Mouse (Mus musculus): ENCODE data around the gene Rasa3. TPM values are rescaled to one million over a fixed set of nuclear protein-coding genes. Genes with fewer than 3 reads are reported as not detected.

Gene Rasa3
- polyA plus RNA-seq, 1 experiment from 2014 or later = 48.1 TPM

GRCm38 (mm10) chr8:13630171-13630570, 47.2 kb downstream of the Rasa3 start:
- no peak for TF ChIP-seq CTCF (IDR thresholded peaks at IDR 0.05; ENCODE audit: low read depth)
- peaks cover 18% of the 10 kb centered on the region; the same call in 1 of the 2 replicates for H3K36me3 ChIP-seq (ENCODE audit: insufficient read depth)
- ATAC-seq (ENCODE audit: insufficient read depth) = no peak

GRCm38 (mm10) chr8:13629351-13630090, 47.9 kb downstream of the Rasa3 start:
- TF ChIP-seq CTCF (IDR thresholded peaks at IDR 0.05; ENCODE audit: low read depth) = no peak
- WGBS = 81% methylated on average over 10 of the region's 10 CpGs
- Histone ChIP-seq H3K9me3 (ENCODE audit: low read depth, low read length) (no peaks in the 10 kb centered on the region), H3K4me2 (no peak overlapping the region), H3K27ac (ENCODE audit: low read depth) (no peak overlapping the region), H3K4me3 (ENCODE audit: low read depth, low read length) (no peak overlapping the region), H3K4me1 (ENCODE audit: insufficient read depth) (peaks cover 15% of the 10 kb centered on the region), H3K9ac (no peak overlapping the region), H3K27me3 (ENCODE audit: insufficient read depth, low read length) (no peaks in the 10 kb centered on the region), H3K36me3 (ENCODE audit: insufficient read depth) (peaks cover 18% of the 10 kb centered on the region; the same call in 1 of the 2 replicates)
- DNase-seq = no peak
- no peak for ATAC-seq (ENCODE audit: insufficient read depth)

More at GRCm38 (mm10) chr8:13630171-13630570, 47.2 kb downstream of the Rasa3 start:
- Histone ChIP-seq H3K27me3 (ENCODE audit: insufficient read depth, low read length) (no peaks in the 10 kb centered on the region), H3K4me1 (ENCODE audit: insufficient read depth) (peaks cover 11% of the 10 kb centered on the region), H3K4me3 (ENCODE audit: low read depth, low read length) (no peak overlapping the region), H3K9me3 (ENCODE audit: low read depth, low read length) (no peaks in the 10 kb centered on the region), H3K4me2 (no peak overlapping the region), H3K27ac (ENCODE audit: low read depth) (no peak overlapping the region), H3K9ac (no peak overlapping the region)
- no peak for DNase-seq
- WGBS = 64% methylated on average over 5 of the region's 5 CpGs

GRCm38 (mm10) chr8:13628067-13628466, 49.3 kb downstream of the Rasa3 start:
- Histone ChIP-seq H3K9me3 (ENCODE audit: low read depth, low read length) (no peaks in the 10 kb centered on the region), H3K9ac (no peak overlapping the region), H3K4me3 (ENCODE audit: low read depth, low read length) (no peak overlapping the region), H3K4me2 (no peak overlapping the region), H3K4me1 (ENCODE audit: insufficient read depth) (peaks cover 26% of the 10 kb centered on the region), H3K36me3 (ENCODE audit: insufficient read depth) (peaks cover 18% of the 10 kb centered on the region; the same call in 1 of the 2 replicates), H3K27ac (ENCODE audit: low read depth) (no peak overlapping the region), H3K27me3 (ENCODE audit: insufficient read depth, low read length) (no peaks in the 10 kb centered on the region)
- DNase-seq (no peak), ATAC-seq (ENCODE audit: insufficient read depth) (no peak)
- WGBS = 91% methylated on average over 9 of the region's 9 CpGs
- TF ChIP-seq CTCF (IDR thresholded peaks at IDR 0.05; ENCODE audit: low read depth) = no peak

GRCm38 (mm10) chr8:13627591-13627990, 49.8 kb downstream of the Rasa3 start:
- no peak overlapping the region for H3K9ac ChIP-seq
- H3K4me1 ChIP-seq (ENCODE audit: insufficient read depth) = peaks cover 27% of the 10 kb centered on the region
- H3K36me3 ChIP-seq (ENCODE audit: insufficient read depth) = peaks cover 18% of the 10 kb centered on the region; the same call in 1 of the 2 replicates
- ATAC-seq (ENCODE audit: insufficient read depth) (no peak), DNase-seq (no peak)
- H3K4me2 ChIP-seq = no peak overlapping the region
- H3K4me3 ChIP-seq (ENCODE audit: low read depth, low read length) = no peak overlapping the region
- TF ChIP-seq CTCF (IDR thresholded peaks at IDR 0.05; ENCODE audit: low read depth) = no peak
- H3K27ac ChIP-seq (ENCODE audit: low read depth) = no peak overlapping the region
- H3K9me3 ChIP-seq (ENCODE audit: low read depth, low read length) = no peaks in the 10 kb centered on the region
- 90% methylated on average over 5 of the region's 5 CpGs for WGBS
- H3K27me3 ChIP-seq (ENCODE audit: insufficient read depth, low read length) = no peaks in the 10 kb centered on the region

- Histone ChIP-seq H3K4me3 (ENCODE audit: low read depth, low read length) (no peak overlapping the region), H3K4me2 (no peak overlapping the region), H3K9me3 (ENCODE audit: low read depth, low read length) (no peaks in the 10 kb centered on the region), H3K27me3 (ENCODE audit: insufficient read depth, low read length) (no peaks in the 10 kb centered on the region), H3K4me1 (ENCODE audit: insufficient read depth) (peaks cover 27% of the 10 kb centered on the region), H3K36me3 (ENCODE audit: insufficient read depth) (peaks cover 16% of the 10 kb centered on the region; the same call in 1 of the 2 replicates), H3K27ac (ENCODE audit: low read depth) (0 out of 2 replicates have a peak overlapping the region, but pooled peaks have one; percentile 50), H3K9ac (no peak overlapping the region)
- 78% methylated on average over 10 of the region's 10 CpGs for WGBS
- ATAC-seq (ENCODE audit: insufficient read depth) = no peak
- no peak for TF ChIP-seq CTCF (IDR thresholded peaks at IDR 0.05; ENCODE audit: low read depth)
- DNase-seq = no peak
Observed at GRCm38 (mm10) chr8:13626114-13626513, 51.3 kb downstream of the Rasa3 start.

- peak; percentile 44; the same call in 1 of the 2 replicates for ATAC-seq (ENCODE audit: insufficient read depth)
- DNase-seq = peak; percentile 48
- 51% methylated on average over 5 of the region's 5 CpGs for WGBS
Observed at GRCm38 (mm10) chr8:13625281-13625970, 52.0 kb downstream of the Rasa3 start.

GRCm38 (mm10) chr8:13624863-13625262, 52.5 kb downstream of the Rasa3 start:
- no peaks in the 10 kb centered on the region for H3K9me3 ChIP-seq (ENCODE audit: low read depth, low read length)
- peak; percentile 76 for ATAC-seq (ENCODE audit: insufficient read depth)
- H3K27me3 ChIP-seq (ENCODE audit: insufficient read depth, low read length) = no peaks in the 10 kb centered on the region
- peaks cover 27% of the 10 kb centered on the region for H3K4me1 ChIP-seq (ENCODE audit: insufficient read depth)
- H3K4me2 ChIP-seq = no peak overlapping the region
- no peak overlapping the region for H3K4me3 ChIP-seq (ENCODE audit: low read depth, low read length)
- H3K27ac ChIP-seq (ENCODE audit: low read depth) = peak overlapping the region; percentile 82
- TF ChIP-seq CTCF (IDR thresholded peaks at IDR 0.05; ENCODE audit: low read depth) = no peak
- DNase-seq = peak; percentile 84
- 16% methylated on average over 11 of the region's 11 CpGs for WGBS
- H3K36me3 ChIP-seq (ENCODE audit: insufficient read depth) = peaks cover 7% of the 10 kb centered on the region; the same call in 1 of the 2 replicates
- H3K9ac ChIP-seq = no peak overlapping the region

More at GRCm38 (mm10) chr8:13625281-13625970, 52.0 kb downstream of the Rasa3 start:
- no peak overlapping the region for H3K4me2 ChIP-seq
- H3K36me3 ChIP-seq (ENCODE audit: insufficient read depth) = peaks cover 10% of the 10 kb centered on the region; the same call in 1 of the 2 replicates
- peaks cover 27% of the 10 kb centered on the region for H3K4me1 ChIP-seq (ENCODE audit: insufficient read depth)
- H3K27ac ChIP-seq (ENCODE audit: low read depth) = peak overlapping the region; percentile 82
- H3K9me3 ChIP-seq (ENCODE audit: low read depth, low read length) = no peaks in the 10 kb centered on the region
- no peak overlapping the region for H3K4me3 ChIP-seq (ENCODE audit: low read depth, low read length)
- no peak for TF ChIP-seq CTCF (IDR thresholded peaks at IDR 0.05; ENCODE audit: low read depth)
- no peaks in the 10 kb centered on the region for H3K27me3 ChIP-seq (ENCODE audit: insufficient read depth, low read length)
- H3K9ac ChIP-seq = no peak overlapping the region

Measured in lung, embryonic 14.5 days (tissue).